Comparison of ENCODE assay signal across 8 mouse cellular contexts in the genomic region with DNA sequence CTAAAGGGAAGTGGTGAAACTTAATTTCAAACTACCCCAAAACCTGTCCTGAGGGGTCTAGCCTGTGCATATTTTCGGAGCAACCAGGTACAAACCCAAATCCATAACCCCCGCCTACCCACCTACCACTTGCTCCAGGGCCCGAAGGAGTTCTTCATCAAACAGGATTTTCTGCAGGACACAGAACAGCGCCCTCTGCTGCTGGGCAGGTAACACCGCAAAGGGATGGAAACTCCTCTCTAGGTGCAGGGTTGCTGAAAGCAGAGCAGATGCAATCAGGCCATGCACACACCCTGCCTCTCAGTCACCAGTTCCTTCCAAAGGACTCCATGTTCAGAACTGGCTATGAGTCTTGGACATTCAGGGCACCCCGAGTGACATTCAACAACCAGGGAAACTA. TPM values are rescaled to one million over a fixed set of nuclear protein-coding genes. Genes with fewer than 3 reads are reported as not detected.
DNase-seq lines count a peak whose midpoint lies in the region; ATAC-seq and TF ChIP-seq lines count a peak whose summit lies in the region.

No protein-coding gene starts in this region.

- WGBS in midbrain, embryonic 11.5 days = 44% methylated on average over 6 of the region's 6 CpGs
- WGBS in midbrain, embryonic 13.5 days = 55% methylated on average over 6 of the region's 6 CpGs
- 46% methylated on average over 6 of the region's 6 CpGs for WGBS in lung, postnatal 0 days

- H3K4me2 ChIP-seq in midbrain, embryonic 11.5 days = no peak overlapping the region
- H3K4me2 ChIP-seq in midbrain, embryonic 13.5 days (replicated peaks) = no peak overlapping the region
- H3K4me2 ChIP-seq in lung, postnatal 0 days (replicated peaks; ENCODE audit: low read depth, low read length) = no peak overlapping the region

- H3K4me3 ChIP-seq in midbrain, embryonic 11.5 days (ENCODE audit: low read depth, low read length) = no peak overlapping the region
- no peak overlapping the region for H3K4me3 ChIP-seq in midbrain, embryonic 13.5 days (replicated peaks)
- no peak overlapping the region for H3K4me3 ChIP-seq in lung, postnatal 0 days (ENCODE audit: low read depth, low read length)

- H3K27me3 ChIP-seq in midbrain, embryonic 11.5 days (ENCODE audit: control insufficient read depth, insufficient read depth, low read length) = no peaks in the 10 kb centered on the region
- no peaks in the 10 kb centered on the region for H3K27me3 ChIP-seq in midbrain, embryonic 13.5 days
- H3K27me3 ChIP-seq in lung, postnatal 0 days (replicated peaks; ENCODE audit: insufficient read depth, low read length) = no peaks in the 10 kb centered on the region

- H3K9ac ChIP-seq in midbrain, embryonic 11.5 days (ENCODE audit: low read length) = no peak overlapping the region
- H3K9ac ChIP-seq in midbrain, embryonic 13.5 days (replicated peaks) = no peak overlapping the region
- no peak overlapping the region for H3K9ac ChIP-seq in lung, postnatal 0 days (replicated peaks; ENCODE audit: low read depth)

- no peaks in the 10 kb centered on the region for H3K9me3 ChIP-seq in midbrain, embryonic 11.5 days (ENCODE audit: control insufficient read depth, low read length)
- no peaks in the 10 kb centered on the region for H3K9me3 ChIP-seq in midbrain, embryonic 13.5 days
- H3K9me3 ChIP-seq in lung, postnatal 0 days (ENCODE audit: low read length) = no peaks in the 10 kb centered on the region

- DNase-seq in CD4-positive, CD25-positive, alpha-beta regulatory T cell, adult 2 months (ENCODE audit: low read depth, low spot score) = peak; percentile 72
- DNase-seq in midbrain, embryonic 11.5 days (ENCODE audit: low spot score, missing footprints) = peak; percentile 76
- peak; percentile 63 for DNase-seq in brain, adult 2 months (ENCODE audit: low read depth, low spot score)
- peak; percentile 16 to 25 for DNase-seq in gastrocnemius, postnatal 36 days
- DNase-seq in lung, postnatal 0 days (ENCODE audit: low spot score) = peak; percentile 36
- peak; percentile 42 for DNase-seq in thymus, postnatal 0 days (ENCODE audit: low spot score)

- no peak overlapping the region for H3K27ac ChIP-seq in midbrain, embryonic 11.5 days (ENCODE audit: low read depth, low read length)
- H3K27ac ChIP-seq in midbrain, embryonic 13.5 days = no peak overlapping the region
- no peak overlapping the region for H3K27ac ChIP-seq in lung, postnatal 0 days (ENCODE audit: low read length)

- no peak for TF ChIP-seq EP300 in lung, postnatal 0 days (IDR thresholded peaks at IDR 0.05)

- no peaks in the 10 kb centered on the region for H3K4me1 ChIP-seq in midbrain, embryonic 11.5 days (ENCODE audit: control insufficient read depth, insufficient read depth, low read length)
- no peaks in the 10 kb centered on the region for H3K4me1 ChIP-seq in midbrain, embryonic 13.5 days (replicated peaks)
- H3K4me1 ChIP-seq in lung, postnatal 0 days (ENCODE audit: insufficient read depth, low read depth, low read length) = no peaks in the 10 kb centered on the region

- TF ChIP-seq CTCF in lung, postnatal 0 days (IDR thresholded peaks at IDR 0.05) = peak; percentile 84

- ATAC-seq in CD4-positive, CD25-positive, alpha-beta regulatory T cell, adult 4 months = no peak
- no peak for ATAC-seq in midbrain, embryonic 11.5 days (ENCODE audit: low FRiP score)
- no peak for ATAC-seq in midbrain, embryonic 13.5 days
- no peak for ATAC-seq in lung, postnatal 0 days

- H3K36me3 ChIP-seq in midbrain, embryonic 11.5 days (ENCODE audit: control insufficient read depth, insufficient read depth, low read length) = no peaks in the 10 kb centered on the region
- H3K36me3 ChIP-seq in midbrain, embryonic 13.5 days = peaks cover 32% of the 10 kb centered on the region
- H3K36me3 ChIP-seq in lung, postnatal 0 days (ENCODE audit: insufficient read depth, low read length) = no peaks in the 10 kb centered on the region

- intact Hi-C loops in gastrocnemius, postnatal 36 days (cut with DNase I) = loop anchor here (5.0 kb wide), 1 partner anchor 109 kb away; a partner anchor contains a TSS

RNA-seq across cellular contexts. Expression of a gene that starts 42.8 kb away (rescaled TPM):
- 10 to 100 TPM; 15.5 to 16.6 TPM for polyA plus RNA-seq in CD4-positive, CD25-positive, alpha-beta regulatory T cell, adult 4 months (2017; shearing (Covaris generic))
- polyA plus RNA-seq in midbrain, embryonic 11.5 days (2014; fragmentation: Nextera tagmentation; extraction: Ambion mirVana) = 52.9 and 55.2 TPM in 2 replicates
- 64.9 and 71.6 TPM in 2 replicates for polyA plus RNA-seq in midbrain, embryonic 13.5 days (2015; fragmentation: Nextera tagmentation; extraction: Ambion mirVana)
- total RNA-seq in gastrocnemius, postnatal 36 days (2021) = under 1 TPM; 0.48 to 0.62 TPM
- 13.2 and 14.8 TPM in 2 replicates for polyA plus RNA-seq in lung, postnatal 0 days (2015; fragmentation: Nextera tagmentation; extraction: Ambion mirVana)
- 19.1 and 23.8 TPM in 2 replicates for polyA plus RNA-seq in thymus, postnatal 0 days (2015; fragmentation: Nextera tagmentation; extraction: Ambion mirVana)

Comparison
In these comparisons a context has a peak if more than half of its experiments do, and no peak if none do; other contexts are left out.
1. DNase-seq: peak in every context shown above with its lines; median percentile 76 in midbrain, embryonic 11.5 days; 72 in CD4-positive, CD25-positive, alpha-beta regulatory T cell, adult 2 months; 63 in brain, adult 2 months; 42 in thymus, postnatal 0 days; 36 in lung, postnatal 0 days; 20 in gastrocnemius, postnatal 36 days.